ENCODE assay signal across 10 mouse cellular contexts in the genomic region with DNA sequence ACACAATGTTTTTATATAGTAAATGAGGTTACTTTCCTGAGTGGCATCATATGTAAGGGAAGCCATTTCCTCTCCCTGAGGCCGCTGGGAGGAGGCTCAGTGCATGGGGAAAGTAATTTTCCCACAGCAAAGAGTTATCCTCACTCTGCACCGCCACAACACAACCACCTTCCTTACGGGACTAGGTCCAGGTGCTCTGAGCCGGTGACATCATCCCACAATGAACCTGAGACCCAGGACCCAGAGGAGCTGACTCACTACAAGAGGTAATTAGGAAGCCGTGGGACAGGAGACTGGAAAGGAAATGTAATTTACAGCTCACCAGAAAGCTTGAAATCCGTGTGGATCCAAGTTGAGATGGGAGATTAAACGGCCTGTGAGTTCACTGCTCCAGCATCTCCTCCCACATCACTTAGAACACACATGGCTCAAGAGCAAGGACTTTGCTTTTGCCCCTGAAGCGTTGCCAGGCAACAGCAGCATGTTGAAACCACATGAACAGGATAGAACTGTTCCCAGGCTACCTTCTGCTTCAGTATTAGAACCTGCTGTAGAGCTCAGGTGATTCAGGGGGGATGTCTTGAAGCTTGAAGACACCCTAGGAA.
DNase-seq lines count a peak whose midpoint lies in the region; ATAC-seq and TF ChIP-seq lines count a peak whose summit lies in the region.
"Had no signal": no experiment of that assay in that cellular context is flagged by ENCODE, and none has a peak within 500 bp of the region (broad histone marks: within the 10 kb centered on the region; RNA-seq: fewer than 3 reads in every experiment).

No protein-coding gene starts in this region.

- peaks cover 7% of the 10 kb centered on the region for H3K4me1 ChIP-seq in midbrain, embryonic 16.5 days (ENCODE audit: control insufficient read depth, insufficient read depth, low read length)
- H3K4me1 ChIP-seq in midbrain, embryonic 11.5 days (ENCODE audit: control insufficient read depth, insufficient read depth, low read length), result no peaks in the 10 kb centered on the region
- peaks cover 5% of the 10 kb centered on the region for H3K4me1 ChIP-seq in midbrain, postnatal 0 days (ENCODE audit: insufficient read depth, low read length)

- intact Hi-C loops in gastrocnemius, postnatal 14 days (cut with DNase I; ENCODE audit: low total_unique reads), result no loop called here
- intact Hi-C loops in left cerebral cortex, postnatal 10 days (cut with DNase I), result no loop called here

- no peaks in the 10 kb centered on the region for H3K36me3 ChIP-seq in midbrain, embryonic 16.5 days (ENCODE audit: control insufficient read depth, insufficient read depth, low read length)
- no peaks in the 10 kb centered on the region for H3K36me3 ChIP-seq in midbrain, embryonic 11.5 days (ENCODE audit: control insufficient read depth, insufficient read depth, low read length)
- no peaks in the 10 kb centered on the region for H3K36me3 ChIP-seq in midbrain, postnatal 0 days (ENCODE audit: insufficient read depth, low read length)

- peak; percentile 58 for ATAC-seq in midbrain, embryonic 16.5 days
- no peak for ATAC-seq in midbrain, embryonic 11.5 days (ENCODE audit: low FRiP score)
- 0 out of 2 replicates have a peak, but pooled peaks have one; percentile 34 for ATAC-seq in midbrain, postnatal 0 days (ENCODE audit: low FRiP score)

- peak; percentile 18 for DNase-seq in gastrocnemius, postnatal 25 days
- DNase-seq in gastrocnemius, postnatal 14 days, result no peak
- DNase-seq in midbrain, embryonic 11.5 days (ENCODE audit: low spot score, missing footprints), result no peak
- peak; percentile 55 for DNase-seq in forelimb bud, embryonic 11.5 days (ENCODE audit: low read depth, low spot score)
- DNase-seq in midbrain, postnatal 0 days (ENCODE audit: low spot score), result peak; percentile 50
- no peak for DNase-seq in layer of hippocampus, adult 8-10 months (ENCODE audit: low spot score in 2 of 2)
- DNase-seq in left cerebral cortex, postnatal 10 days (ENCODE audit: extremely low spot score in 1 of 2, low spot score in 2 of 2), result no peak
- DNase-seq: right cerebral cortex, adult 18-20 months had no signal

- H3K27me3 ChIP-seq in midbrain, embryonic 16.5 days (ENCODE audit: control insufficient read depth, insufficient read depth, low read depth, low read length), result no peaks in the 10 kb centered on the region
- no peaks in the 10 kb centered on the region for H3K27me3 ChIP-seq in midbrain, embryonic 11.5 days (ENCODE audit: control insufficient read depth, insufficient read depth, low read length)
- no peaks in the 10 kb centered on the region for H3K27me3 ChIP-seq in midbrain, postnatal 0 days (ENCODE audit: insufficient read depth, low read length)

- H3K9ac ChIP-seq in midbrain, embryonic 16.5 days (ENCODE audit: low read depth, low read length), result no peak overlapping the region
- no peak overlapping the region for H3K9ac ChIP-seq in midbrain, embryonic 11.5 days (ENCODE audit: low read length)
- H3K9ac ChIP-seq in midbrain, postnatal 0 days (replicated peaks; ENCODE audit: low read length, poor library complexity, severe bottlenecking), result no peak overlapping the region
- H3K9ac ChIP-seq: hindbrain, embryonic 14.5 days had no signal

- no peak overlapping the region for H3K4me2 ChIP-seq in midbrain, embryonic 16.5 days (ENCODE audit: low read length)
- no peak overlapping the region for H3K4me2 ChIP-seq in midbrain, embryonic 11.5 days
- no peak overlapping the region for H3K4me2 ChIP-seq in midbrain, postnatal 0 days (ENCODE audit: low read depth, low read length, poor library complexity, severe bottlenecking)
- H3K4me2 ChIP-seq: hindbrain, embryonic 14.5 days had no signal

- WGBS in midbrain, embryonic 16.5 days, result 65% methylated on average over 8 of the region's 8 CpGs
- WGBS in midbrain, embryonic 11.5 days, result 76% methylated on average over 8 of the region's 8 CpGs
- WGBS in midbrain, postnatal 0 days, result 56% methylated on average over 8 of the region's 8 CpGs

- H3K27ac ChIP-seq in midbrain, embryonic 16.5 days (ENCODE audit: low read length), result peak overlapping the region; percentile 36; the same call in 1 of the 2 replicates
- no peak overlapping the region for H3K27ac ChIP-seq in midbrain, embryonic 11.5 days (ENCODE audit: low read depth, low read length)
- no peak overlapping the region for H3K27ac ChIP-seq in midbrain, postnatal 0 days (ENCODE audit: low read depth, low read length)
- H3K27ac ChIP-seq: hindbrain, embryonic 14.5 days had no signal

- TF ChIP-seq CTCF in midbrain, postnatal 0 days (IDR thresholded peaks at IDR 0.05), result no peak

- no peaks in the 10 kb centered on the region for H3K9me3 ChIP-seq in midbrain, embryonic 16.5 days (replicated peaks; ENCODE audit: control insufficient read depth, low read length, poor library complexity, severe bottlenecking)
- no peaks in the 10 kb centered on the region for H3K9me3 ChIP-seq in midbrain, embryonic 11.5 days (ENCODE audit: control insufficient read depth, low read length)
- no peaks in the 10 kb centered on the region for H3K9me3 ChIP-seq in midbrain, postnatal 0 days (ENCODE audit: low read length)

- no peak overlapping the region for H3K4me3 ChIP-seq in midbrain, embryonic 16.5 days (ENCODE audit: low read depth, low read length)
- no peak overlapping the region for H3K4me3 ChIP-seq in midbrain, embryonic 11.5 days (ENCODE audit: low read depth, low read length)
- H3K4me3 ChIP-seq in midbrain, postnatal 0 days (ENCODE audit: low read depth, low read length), result no peak overlapping the region

Comparison
In these comparisons a context has a peak if more than half of its experiments do, and no peak if none do; other contexts are left out.
1. DNase-seq: peak in gastrocnemius, postnatal 25 days (single experiment), forelimb bud, embryonic 11.5 days (single experiment) and midbrain, postnatal 0 days (single experiment); none in gastrocnemius, postnatal 14 days (single experiment), midbrain, embryonic 11.5 days (single experiment), layer of hippocampus, adult 8-10 months (0 of 2) and left cerebral cortex, postnatal 10 days (0 of 2).